Mouse (Mus musculus) c-Kit-positive CD71-positive TER-119-positive erythroid progenitor cells, embryonic 14.5 days (primary cell): ENCODE results near the gene Sik1.

Source experiments
- DNase-seq: peaks from one replicate; pipeline ENCODE4 v3.0.0-alpha.2; 2013; ENCODE audit warnings: low spot score

Gene Sik1

GRCm38 (mm10) chr17:31854770-31855596 is 621 bp downstream of the Sik1 start:
- DNase-seq, result peak; percentile 36

GRCm38 (mm10) chr17:31853448-31854188 is 2.0 kb downstream of the Sik1 start:
- DNase-seq, result no peak

- DNase-seq, result no peak
These were observed 2.7 kb downstream of the Sik1 start for GRCm38 (mm10) chr17:31852782-31853447.

GRCm38 (mm10) chr17:31851816-31852476 is 3.7 kb downstream of the Sik1 start:
- DNase-seq, result no peak

GRCm38 (mm10) chr17:31850457-31850980 is 5.1 kb downstream of the Sik1 start:
- no peak for DNase-seq

- DNase-seq, result no peak
These were observed 8.6 kb downstream of the Sik1 start for GRCm38 (mm10) chr17:31846970-31847369.

- no peak for DNase-seq
These were observed 9.3 kb downstream of the Sik1 start for GRCm38 (mm10) chr17:31846352-31846751.

- DNase-seq, result no peak
These were observed 11.7 kb downstream of the Sik1 start for GRCm38 (mm10) chr17:31843891-31844290.

GRCm38 (mm10) chr17:31842930-31843822 is 12.4 kb downstream of the Sik1 start:
- no peak for DNase-seq

GRCm38 (mm10) chr17:31841842-31842611 is 13.6 kb downstream of the Sik1 start:
- no peak for DNase-seq

GRCm38 (mm10) chr17:31841453-31841841 is 14.2 kb downstream of the Sik1 start:
- no peak for DNase-seq

- DNase-seq, result no peak
These were observed 15.1 kb downstream of the Sik1 start for GRCm38 (mm10) chr17:31840423-31841003.

GRCm38 (mm10) chr17:31836772-31837171 is 18.8 kb downstream of the Sik1 start:
- DNase-seq, result no peak

- no peak for DNase-seq
These were observed 19.4 kb downstream of the Sik1 start for GRCm38 (mm10) chr17:31836264-31836607.

GRCm38 (mm10) chr17:31835528-31836263 is 19.9 kb downstream of the Sik1 start:
- DNase-seq, result no peak

GRCm38 (mm10) chr17:31834320-31835065 is 21.1 kb downstream of the Sik1 start:
- no peak for DNase-seq

GRCm38 (mm10) chr17:31833752-31834151 is 21.9 kb downstream of the Sik1 start:
- no peak for DNase-seq

- DNase-seq, result no peak
These were observed 23.0 kb downstream of the Sik1 start for GRCm38 (mm10) chr17:31832577-31832964.
